Mouse (Mus musculus) 3T3-L1 (cell line): ENCODE data around the gene Lpp.
"Not testable (repeated sequence)": the region's sequence is repeated elsewhere in the genome, so short reads cannot be mapped to it uniquely, and the experiment has no call there.

Experiments used
- DNase-seq: peaks from one replicate; pipeline ENCODE4 v3.0.0-alpha.2; 2015; ENCODE audit warnings: low read depth, low spot score

Lpp gene

DNA sequence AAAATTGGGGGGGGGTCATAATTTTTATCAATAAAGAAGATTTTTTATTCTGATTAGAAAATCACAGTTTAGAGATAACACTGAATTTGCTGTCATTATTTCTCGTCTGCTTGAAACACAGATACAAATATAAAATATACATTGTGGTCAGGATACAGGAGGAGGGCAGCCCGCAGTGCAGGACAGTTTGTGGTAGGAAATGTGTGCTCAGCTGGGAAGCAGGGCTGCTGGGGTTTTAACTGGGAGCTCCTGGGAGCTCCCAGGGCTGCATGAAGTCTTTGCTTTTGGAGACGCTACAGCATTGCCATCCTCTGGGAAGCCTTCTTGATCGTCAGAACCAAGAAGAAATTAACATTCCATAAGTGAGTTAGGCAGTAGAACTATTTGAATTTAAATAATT lies 571.8 kb downstream of the Lpp start:
- no peak for DNase-seq

GRCm38 (mm10) chr16:24966460-24966859 lies 573.2 kb downstream of the Lpp start:
- DNase-seq, result no peak

DNA sequence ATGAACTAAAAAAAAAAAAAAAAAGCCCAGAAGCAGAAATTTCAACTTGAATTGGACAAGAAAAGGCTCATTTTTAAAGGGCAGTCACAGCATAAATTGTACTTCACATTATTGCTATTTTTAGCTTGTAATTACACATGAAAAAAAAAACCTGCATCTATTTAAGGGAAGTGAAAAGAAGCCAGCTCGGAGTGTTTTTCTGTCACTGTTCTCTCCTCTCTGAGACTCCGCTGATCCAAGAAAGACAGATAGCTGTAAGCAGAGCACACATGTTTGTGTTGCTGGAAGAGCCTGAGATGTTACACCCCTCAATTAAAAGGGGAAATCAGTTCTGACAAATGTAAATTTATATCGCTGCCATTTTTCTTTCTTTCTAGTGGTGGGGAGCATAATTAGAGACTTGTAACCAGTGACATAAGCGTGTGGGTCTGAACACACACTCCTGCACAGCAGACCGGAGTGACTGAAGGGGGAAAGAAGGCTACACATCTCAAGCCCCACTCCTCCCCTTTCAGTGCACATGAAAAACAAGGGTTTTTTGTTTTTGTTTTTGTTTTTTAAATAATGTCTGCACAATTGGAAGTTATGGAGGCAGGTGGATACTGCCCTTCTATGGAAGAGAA lies 579.8 kb downstream of the Lpp start:
- no peak for DNase-seq

DNA sequence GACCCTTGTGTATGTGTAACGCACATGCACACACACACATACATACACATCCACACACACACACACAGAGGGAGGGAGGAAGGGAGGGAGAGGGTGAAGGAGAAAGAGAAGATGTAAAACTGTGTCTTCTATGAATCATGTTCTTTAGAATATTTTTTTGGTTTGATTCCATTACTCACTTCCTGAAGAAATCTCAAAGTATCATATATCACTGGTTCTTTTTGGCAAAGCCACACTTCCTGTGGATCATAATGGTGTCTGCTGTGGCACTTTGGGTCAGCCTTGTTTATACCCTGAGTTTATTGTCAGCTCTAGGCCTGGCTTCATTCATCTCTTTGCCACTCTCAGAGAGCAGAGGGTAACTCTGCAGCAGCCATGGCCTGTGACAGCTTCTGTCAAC lies 584.5 kb downstream of the Lpp start:
- peak; percentile 84 for DNase-seq

GRCm38 (mm10) chr16:24978226-24978625 lies 584.9 kb downstream of the Lpp start:
- no peak for DNase-seq

GRCm38 (mm10) chr16:24979391-24979790 lies 586.1 kb downstream of the Lpp start:
- no peak for DNase-seq

DNA sequence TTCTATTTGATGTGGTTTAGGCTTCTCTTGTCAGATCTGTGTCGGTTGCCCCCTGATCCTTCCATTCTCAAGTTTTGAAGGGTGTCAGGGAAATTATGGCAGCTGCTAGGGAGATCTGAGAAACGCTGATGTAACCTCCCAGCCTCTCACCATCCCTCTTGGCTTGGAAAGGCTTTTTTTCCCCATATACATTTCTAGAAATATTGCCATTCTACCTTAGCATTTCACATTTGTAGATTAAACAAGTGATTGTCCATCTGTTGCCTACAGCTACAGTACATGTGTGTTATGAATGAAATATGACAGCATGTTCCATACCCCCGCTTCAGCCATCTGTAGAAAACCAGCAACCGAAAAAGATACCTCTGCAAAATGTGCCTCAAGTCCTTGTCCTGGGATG lies 589.5 kb downstream of the Lpp start:
- DNase-seq, result no peak

GRCm38 (mm10) chr16:24990331-24990730 lies 597.0 kb downstream of the Lpp start:
- DNase-seq, result no peak

DNA sequence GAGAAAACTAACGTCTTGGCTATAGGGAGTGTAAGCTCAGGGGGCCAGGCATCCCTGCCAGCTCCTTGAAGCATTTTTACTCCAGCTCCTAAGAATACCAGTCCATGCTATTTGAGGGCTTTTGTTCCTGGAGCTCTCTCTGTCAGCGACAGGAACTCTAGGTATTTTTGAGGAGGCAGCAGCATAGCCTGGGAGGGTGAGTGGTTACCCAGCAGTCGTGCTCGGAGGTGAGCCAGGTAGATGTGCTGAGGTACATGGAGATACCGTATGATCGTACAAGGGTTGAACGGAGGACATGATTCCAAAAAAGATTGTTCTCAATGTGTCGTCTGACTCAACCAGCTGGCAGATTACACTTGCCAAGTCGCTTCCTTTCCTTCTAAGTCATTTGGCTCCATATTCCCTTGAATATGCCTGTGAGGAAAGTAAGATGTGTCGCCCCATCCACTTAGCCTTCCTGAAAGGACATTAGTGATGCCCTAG lies 597.8 kb downstream of the Lpp start:
- DNase-seq, result no peak

DNA sequence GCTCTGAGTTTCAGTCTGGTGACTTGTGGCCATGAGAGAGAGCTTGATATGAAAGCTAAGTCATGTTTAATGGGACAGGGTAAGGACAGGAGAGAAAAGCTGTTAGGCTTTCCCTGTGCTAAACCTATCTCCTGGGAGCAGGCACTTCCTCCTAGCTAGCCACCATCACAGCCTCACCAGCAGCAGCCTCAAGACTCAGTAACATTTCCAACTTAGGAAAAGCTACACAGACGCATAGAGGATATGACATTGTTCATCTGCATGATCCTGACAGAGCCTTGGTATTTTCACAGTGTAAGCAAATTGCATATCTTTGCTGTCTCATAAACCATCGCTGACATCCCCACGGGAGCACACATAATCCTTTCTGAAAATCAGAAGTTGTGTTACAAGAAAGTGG lies 598.7 kb downstream of the Lpp start:
- DNase-seq, result peak; percentile 52

DNA sequence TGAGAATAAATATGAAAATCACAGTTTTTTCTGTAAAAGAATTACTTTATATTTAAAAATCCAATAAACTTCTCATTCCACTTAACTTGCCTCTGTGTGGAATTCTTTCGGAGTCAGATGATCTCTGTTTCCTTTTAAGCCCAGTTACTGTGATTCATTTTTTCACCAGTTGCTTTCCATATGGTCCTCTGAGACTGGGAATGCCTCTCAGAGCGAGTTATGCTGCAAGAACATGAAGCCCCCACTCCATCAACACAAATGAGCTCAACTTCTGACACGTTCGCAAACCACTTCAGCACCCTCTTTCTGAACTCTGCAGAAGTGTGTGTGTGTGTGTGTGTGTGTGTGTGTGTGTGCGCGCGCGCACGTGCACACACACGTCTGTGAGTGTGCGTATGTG lies 599.2 kb downstream of the Lpp start:
- DNase-seq, result peak; percentile 53

DNA sequence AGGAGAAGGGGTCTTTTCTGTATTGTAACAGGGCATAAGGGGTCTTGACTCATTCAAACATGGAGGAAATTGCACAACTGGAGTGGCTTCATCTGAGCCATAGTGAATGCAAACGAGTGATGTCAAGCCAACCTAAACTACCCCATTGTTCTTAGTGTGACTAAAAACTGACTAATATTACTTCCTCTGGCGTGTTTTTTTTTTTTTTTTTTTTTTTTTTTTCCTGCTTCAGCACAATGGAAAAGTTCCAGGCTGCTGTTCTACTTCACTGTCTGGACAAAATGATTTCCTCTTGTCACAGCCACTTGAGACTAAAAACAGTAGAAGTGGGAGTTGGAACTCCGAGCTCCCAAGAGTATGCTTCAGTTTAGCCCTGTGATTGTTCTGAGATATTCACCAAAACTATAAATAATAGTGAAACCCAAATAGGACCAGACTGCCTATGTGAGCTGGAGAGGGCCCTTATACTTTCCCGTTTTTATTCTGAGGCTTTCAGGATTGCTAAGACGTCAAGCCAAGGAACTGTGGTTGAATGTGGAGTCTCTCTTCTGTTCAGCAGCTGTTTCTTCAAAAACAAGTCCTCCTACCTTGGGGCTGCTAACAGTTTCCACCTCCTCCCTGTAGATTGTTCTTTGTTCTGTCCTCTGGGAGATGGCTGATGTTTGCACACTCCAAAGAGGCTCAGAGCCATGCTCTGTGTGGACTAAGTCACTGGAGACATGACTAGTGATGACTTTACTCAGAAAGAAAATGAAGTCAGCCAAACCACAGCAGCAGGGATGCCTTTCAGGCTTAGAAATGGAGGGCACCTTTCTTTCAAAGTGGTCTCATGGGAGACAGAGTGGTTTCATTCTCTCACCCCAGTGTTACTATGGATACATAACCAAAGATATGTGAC lies 617.9 kb downstream of the Lpp start:
- peak; percentile 86 for DNase-seq

GRCm38 (mm10) chr16:25012938-25013337 lies 619.6 kb downstream of the Lpp start:
- DNase-seq, result no peak

DNA sequence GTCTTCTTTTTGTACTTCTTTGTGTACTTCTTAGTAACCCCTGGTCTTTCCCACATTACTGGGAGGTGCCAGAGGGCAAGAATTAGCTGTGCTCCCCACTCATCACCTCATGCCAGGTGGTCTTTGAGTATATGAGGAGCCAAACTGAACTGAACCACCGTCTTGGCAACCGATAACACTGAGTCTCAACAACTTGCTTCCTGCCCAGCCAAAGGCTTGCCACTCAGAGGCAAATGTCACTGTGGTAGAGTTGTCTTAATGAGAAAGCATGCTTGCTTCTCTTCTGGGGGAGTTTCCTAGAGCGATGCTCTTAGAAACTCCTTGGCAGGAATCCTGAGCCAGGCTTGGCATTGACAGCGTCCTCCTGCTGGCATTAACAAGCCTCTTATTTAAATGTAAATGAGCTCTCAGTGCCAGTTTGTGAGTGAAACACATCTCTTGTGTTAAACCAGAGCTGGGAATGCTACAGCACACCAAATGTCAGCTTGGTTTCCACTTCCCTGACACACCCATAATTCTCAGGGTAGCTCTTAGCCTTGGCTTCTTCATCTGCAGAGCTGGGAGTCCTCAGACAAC lies 623.0 kb downstream of the Lpp start:
- no peak for DNase-seq

DNA sequence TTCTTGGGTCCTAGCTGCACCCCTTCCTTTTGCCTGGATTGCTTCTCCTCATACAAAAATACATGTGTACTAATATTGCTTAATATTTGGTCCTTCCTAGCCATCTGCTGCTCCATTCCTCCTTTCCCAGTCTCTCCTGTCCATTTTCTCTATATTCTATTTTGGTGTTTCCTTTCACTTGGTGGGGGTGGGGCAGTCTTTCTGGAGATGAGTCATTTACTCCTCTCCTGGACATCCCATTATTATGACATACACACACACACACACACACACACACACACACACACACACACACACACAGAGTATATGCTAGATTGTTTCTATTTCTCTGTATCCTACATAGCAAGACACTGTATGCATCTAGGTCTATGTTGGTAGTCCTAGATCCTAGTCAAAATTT lies 623.7 kb downstream of the Lpp start:
- peak; percentile 75 for DNase-seq

- not testable (repeated sequence) for DNase-seq
These were observed 628.5 kb downstream of the Lpp start for GRCm38 (mm10) chr16:25021743-25022359.

DNA sequence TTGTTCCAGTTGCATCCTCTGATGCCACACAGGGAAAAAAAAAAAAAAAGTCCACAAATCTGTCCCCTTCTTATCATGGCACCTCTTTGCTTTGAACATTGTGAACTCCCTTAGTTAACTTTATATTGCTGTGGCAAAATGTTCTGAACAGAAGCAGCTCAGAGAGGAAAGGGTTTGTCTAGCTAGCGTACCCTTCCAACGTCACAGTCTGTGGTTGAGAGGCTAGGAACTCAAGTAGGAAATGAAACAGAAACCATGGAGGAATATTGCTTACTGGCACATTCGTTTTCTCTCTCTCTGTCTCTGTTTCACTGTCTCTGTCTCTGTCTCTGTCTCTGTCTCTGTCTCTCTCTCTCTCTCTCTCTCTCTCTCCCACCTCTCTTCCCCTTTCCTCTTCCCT lies 631.3 kb downstream of the Lpp start:
- DNase-seq, result no peak

- peak; percentile 67 for DNase-seq
These were observed 632.9 kb downstream of the Lpp start for GRCm38 (mm10) chr16:25026191-25026590.

DNA sequence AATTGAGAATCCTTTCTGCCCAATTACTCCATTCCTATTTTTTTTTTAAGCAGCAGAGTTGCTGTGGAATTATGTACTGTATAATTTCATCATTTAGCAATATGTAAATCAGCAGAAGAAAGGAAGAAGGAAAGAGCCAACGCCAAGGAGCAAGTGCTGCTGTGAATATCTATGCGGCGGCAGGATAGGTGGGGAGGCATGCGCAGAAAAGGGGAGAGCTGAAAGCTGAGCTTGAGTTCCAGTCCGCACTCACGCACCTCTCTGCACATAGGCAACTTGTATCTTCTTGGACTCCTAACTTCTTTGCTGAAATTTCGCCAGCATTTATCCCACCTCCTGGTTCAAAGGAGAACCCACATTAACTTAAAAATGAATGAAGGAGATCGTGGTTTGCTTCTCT lies 636.2 kb downstream of the Lpp start:
- no peak for DNase-seq

DNA sequence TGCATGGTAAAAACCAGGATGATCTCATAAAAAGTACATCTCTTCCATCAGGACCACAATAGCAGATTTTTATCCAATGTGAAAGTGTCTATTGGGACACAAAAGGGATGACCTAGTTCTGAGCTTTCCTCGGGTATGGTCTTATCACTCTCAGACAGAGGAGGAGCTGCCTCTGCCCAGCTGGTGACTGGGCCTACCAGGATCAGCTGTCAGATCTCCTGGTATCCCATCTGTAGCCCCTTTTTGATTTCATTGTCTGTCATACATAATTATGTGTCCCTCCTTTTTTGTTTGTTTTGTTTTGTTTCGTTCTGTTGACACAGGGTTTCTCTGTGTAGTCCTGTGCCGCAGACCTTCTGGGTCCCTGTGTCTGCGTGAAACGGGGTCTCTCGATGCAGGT lies 644.1 kb downstream of the Lpp start:
- no peak for DNase-seq

- DNase-seq, result no peak
These were observed 645.2 kb downstream of the Lpp start for GRCm38 (mm10) chr16:25038529-25038928.

DNA sequence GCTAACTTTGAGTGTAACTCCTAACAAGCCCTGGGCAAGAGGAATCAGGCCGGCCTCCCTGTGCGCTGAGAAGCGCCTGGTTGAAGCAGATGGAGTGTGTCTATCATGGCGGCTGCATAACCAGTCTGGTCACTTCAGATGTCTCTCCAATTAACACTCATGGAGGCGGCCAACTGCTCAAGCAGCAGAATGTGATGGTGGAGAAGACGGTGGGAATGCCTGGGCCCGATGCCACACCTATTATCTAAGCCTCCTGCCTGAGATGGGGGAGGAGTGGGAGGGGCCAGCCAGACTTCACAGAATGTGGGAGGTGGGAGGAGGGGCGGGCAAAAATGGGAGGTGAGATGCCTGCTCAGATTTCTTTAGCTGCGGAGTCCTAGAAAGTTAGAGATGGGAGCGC lies 646.6 kb downstream of the Lpp start:
- no peak for DNase-seq
